Mouse (Mus musculus) urinary bladder, postnatal 25 days (tissue): ENCODE measurements around the gene Tmeff1.
"Not testable (repeated sequence)": the region's sequence is repeated elsewhere in the genome, so short reads cannot be mapped to it uniquely, and the experiment has no call there.

ENCODE experiments used
- DNase-seq: peaks from one replicate; pipeline ENCODE4 v3.0.0; 2022; ENCODE audit warnings: low spot score

Tmeff1 gene

GRCm38 (mm10) chr4:48677276-48677675 lies 92.3 kb downstream of the Tmeff1 start:
- no peak for DNase-seq

GRCm38 (mm10) chr4:48677812-48678211 lies 92.8 kb downstream of the Tmeff1 start:
- DNase-seq: no peak

GRCm38 (mm10) chr4:48678793-48679192 lies 93.8 kb downstream of the Tmeff1 start:
- no peak for DNase-seq

GRCm38 (mm10) chr4:48679728-48680127 lies 94.8 kb downstream of the Tmeff1 start:
- not testable (repeated sequence) for DNase-seq

GRCm38 (mm10) chr4:48680214-48680613 lies 95.2 kb downstream of the Tmeff1 start:
- no peak for DNase-seq

- no peak for DNase-seq
Observed at GRCm38 (mm10) chr4:48680648-48681343, 95.8 kb downstream of the Tmeff1 start.

GRCm38 (mm10) chr4:48683126-48683525 lies 98.2 kb downstream of the Tmeff1 start:
- DNase-seq: no peak

- not testable (repeated sequence) for DNase-seq
Observed at GRCm38 (mm10) chr4:48683633-48684209, 98.7 kb downstream of the Tmeff1 start.

- no peak for DNase-seq
Observed at GRCm38 (mm10) chr4:48684593-48685187, 99.7 kb downstream of the Tmeff1 start.

GRCm38 (mm10) chr4:48688148-48688547 lies 103.2 kb downstream of the Tmeff1 start:
- no peak for DNase-seq

- no peak for DNase-seq
Observed at GRCm38 (mm10) chr4:48690640-48691039, 105.7 kb downstream of the Tmeff1 start.

GRCm38 (mm10) chr4:48691793-48692437 lies 106.9 kb downstream of the Tmeff1 start:
- DNase-seq: peak; percentile 31

- DNase-seq: no peak
Observed at GRCm38 (mm10) chr4:48692736-48693292, 107.8 kb downstream of the Tmeff1 start.

- DNase-seq: no peak
Observed at GRCm38 (mm10) chr4:48696706-48697105, 111.7 kb downstream of the Tmeff1 start.

GRCm38 (mm10) chr4:48697302-48697701 lies 112.3 kb downstream of the Tmeff1 start:
- DNase-seq: no peak
